Mouse (Mus musculus): ENCODE results near the gene Ndufc1.

- TF ChIP-seq CTCF (IDR thresholded peaks at IDR 0.05; ENCODE audit: insufficient read depth, low read length) (no peak), POLR2A (IDR thresholded peaks at IDR 0.05; ENCODE audit: borderline replicate concordance, extremely low read depth, low read depth, low read length) (no peak)
Observed at GRCm38 (mm10) chr3:51417485-51417884, 8.7 kb upstream of the Ndufc1 start.

Measured in lung, adult 2 months (tissue).